Mouse (Mus musculus) telencephalon, adult 2 months (tissue): ENCODE results near the gene Lpp.

Experiments
- DNase-seq: peaks from one replicate; pipeline ENCODE4 v3.0.0-alpha.2; 2011; ENCODE audit warnings: low read depth, low spot score

Lpp gene

DNA sequence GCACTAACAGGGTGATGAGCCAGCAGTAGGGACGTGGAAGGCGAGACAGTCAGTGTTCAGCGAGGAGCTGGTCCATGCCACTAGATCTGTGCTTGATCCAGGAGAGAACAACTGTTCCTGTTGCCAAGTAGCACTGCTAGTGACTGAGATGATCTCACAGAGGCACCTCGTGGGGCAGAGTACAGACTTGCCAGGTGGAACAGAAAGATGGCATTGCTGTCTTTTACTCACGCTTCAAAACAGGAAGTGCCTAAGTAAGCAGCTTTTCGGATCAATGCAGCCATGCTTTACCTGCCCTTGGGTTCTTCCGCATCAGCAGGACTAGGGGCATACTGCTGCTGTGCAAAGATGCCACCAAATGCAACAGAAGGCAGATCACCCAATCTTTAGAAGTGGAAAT lies 467.1 kb downstream of the Lpp start:
- no peak for DNase-seq

DNA sequence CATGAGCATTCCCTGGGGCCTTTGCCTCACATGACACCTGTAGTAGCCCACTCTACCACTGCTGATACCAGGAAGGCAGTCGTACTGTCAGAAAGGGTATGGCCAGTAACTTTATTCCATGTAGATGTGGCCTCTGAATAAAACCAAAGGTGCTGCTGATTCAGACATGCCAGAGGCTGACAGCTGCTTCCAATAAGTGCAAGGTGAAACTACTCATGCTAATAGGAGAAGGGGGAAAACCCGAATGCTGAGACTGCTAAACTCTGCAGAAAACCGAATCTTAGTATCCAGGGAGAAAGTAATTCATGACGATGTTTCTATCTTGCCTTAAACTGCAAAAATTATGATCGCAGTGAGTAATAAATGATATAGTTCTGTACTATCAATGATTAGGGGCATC lies 468.1 kb downstream of the Lpp start:
- DNase-seq: no peak

GRCm38 (mm10) chr16:24874235-24874634 lies 480.9 kb downstream of the Lpp start:
- no peak for DNase-seq

- DNase-seq: no peak
Observed at GRCm38 (mm10) chr16:24875661-24876060, 482.4 kb downstream of the Lpp start.

GRCm38 (mm10) chr16:24878977-24879376 lies 485.7 kb downstream of the Lpp start:
- no peak for DNase-seq

DNA sequence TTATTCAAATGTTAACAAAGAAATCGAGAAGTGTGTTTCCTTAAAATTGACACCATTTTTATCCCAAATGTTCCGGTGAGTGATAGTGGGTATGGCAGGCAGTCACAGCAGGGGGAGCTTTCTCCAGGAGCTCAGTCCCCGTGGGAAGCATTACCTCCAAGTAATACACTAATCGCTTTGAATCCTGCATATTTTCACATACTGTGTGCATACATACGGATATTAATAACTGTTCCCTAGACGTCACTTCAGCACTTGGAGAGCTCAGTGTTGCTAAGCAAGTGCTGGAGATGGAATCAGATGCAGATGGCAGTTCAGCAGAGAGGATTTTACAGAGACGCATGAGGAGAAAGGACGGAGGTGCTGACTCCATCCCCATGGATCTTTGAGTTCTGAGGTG lies 487.4 kb downstream of the Lpp start:
- peak; percentile 62 for DNase-seq

DNA sequence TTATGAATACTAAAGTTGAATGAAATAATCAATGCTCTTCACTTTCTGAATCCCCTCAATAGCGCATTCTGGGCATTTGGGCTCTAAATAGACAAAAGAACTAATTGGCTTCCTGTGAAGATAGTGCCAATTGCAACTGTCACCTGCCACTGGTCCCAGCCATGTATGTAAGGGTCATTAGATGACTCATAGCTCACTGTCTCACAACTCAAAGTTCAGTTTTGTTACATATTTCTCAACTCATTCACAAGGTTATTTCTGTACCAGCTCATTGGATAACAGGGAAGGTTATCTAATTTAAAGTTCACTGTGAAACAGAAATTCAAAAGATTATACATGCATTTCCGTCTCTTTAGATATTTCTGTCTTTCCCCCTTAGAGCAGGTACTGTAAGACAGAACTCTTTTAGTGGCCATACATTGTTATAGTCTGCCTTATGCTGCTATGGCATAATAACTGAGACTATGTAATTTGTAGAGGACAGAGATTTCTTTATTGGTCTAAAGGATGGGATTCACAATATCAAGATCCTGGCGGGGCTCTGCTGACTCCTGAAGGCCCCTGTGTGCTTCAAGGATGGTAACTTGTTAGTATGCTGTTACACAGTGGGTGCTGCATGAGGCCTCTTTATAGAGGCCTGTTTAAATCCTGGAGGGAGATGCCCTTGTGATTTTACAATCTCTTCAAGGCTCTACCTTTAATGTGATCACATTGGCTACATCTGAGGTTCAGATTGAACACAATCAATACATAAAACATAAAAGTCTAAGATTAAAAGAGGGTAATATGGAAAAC lies 488.9 kb downstream of the Lpp start:
- no peak for DNase-seq

- no peak for DNase-seq
Observed at GRCm38 (mm10) chr16:24884017-24884416, 490.7 kb downstream of the Lpp start.

DNA sequence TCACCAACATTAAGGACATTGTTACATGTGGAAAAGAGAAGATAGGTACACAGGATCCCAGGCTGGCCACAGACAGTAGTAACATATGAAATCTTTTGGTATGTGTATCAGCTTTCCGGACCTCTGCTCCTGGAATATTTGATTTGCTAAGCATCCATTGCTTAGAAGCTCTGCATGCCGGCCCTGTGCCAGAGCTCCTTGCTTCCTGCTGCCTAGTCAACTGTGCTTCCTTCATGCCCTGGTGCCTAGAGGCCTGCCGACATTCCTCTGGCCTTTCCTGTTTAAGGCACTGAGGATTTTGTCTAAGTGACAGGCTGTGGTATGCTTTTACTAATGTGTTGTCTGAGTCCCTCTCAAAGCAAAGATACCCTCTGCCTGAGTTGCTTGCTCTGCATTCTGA lies 493.0 kb downstream of the Lpp start:
- DNase-seq: no peak

- DNase-seq: no peak
Observed at GRCm38 (mm10) chr16:24886943-24887342, 493.6 kb downstream of the Lpp start.

DNA sequence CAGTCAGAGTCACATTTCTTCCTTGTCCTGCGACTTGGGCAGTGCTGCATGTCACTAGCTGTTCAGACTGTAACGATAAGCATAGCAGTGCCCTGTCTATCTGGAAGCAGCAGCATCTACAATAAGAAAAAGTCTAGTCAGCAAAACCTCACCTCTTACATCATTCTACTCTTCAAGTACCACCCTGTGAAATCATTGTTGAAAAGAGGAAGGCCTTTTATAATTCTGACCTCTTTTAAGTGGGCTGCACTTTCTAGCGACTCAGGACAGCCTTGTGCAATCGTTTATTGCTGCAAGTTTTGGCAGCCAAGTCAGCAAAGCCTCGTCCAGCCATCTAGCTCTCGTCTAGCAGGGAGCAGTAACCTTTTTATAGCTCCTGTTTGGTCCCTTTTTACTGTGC lies 498.1 kb downstream of the Lpp start:
- DNase-seq: no peak

GRCm38 (mm10) chr16:24895160-24895559 lies 501.9 kb downstream of the Lpp start:
- no peak for DNase-seq

GRCm38 (mm10) chr16:24897641-24898040 lies 504.3 kb downstream of the Lpp start:
- no peak for DNase-seq

DNA sequence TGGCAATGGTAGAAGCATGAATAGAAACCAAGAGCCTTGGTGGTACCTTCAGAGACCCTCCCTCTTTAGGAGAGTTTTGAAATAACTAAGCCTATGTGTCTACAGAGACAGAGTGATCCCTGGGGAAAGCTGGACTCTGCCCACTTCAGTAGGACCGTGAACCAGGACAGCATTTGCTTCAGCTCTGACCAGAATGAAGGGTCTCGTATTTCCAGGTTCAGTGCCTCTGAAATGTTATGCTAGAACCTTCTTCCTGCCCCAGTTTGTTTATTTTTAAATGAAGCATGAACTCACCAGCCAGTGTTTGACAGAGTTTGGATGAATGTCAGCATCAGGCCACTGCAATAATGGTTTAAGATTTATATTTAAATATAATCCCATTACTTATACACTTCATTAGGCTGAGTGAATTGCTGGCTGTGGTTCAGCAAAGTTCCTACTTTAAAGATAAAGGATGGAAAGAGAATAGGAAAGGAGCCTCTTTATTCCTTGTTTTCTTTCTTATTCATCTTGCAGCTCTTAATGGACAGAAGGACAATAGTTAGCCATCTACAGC lies 507.0 kb downstream of the Lpp start:
- no peak for DNase-seq

DNA sequence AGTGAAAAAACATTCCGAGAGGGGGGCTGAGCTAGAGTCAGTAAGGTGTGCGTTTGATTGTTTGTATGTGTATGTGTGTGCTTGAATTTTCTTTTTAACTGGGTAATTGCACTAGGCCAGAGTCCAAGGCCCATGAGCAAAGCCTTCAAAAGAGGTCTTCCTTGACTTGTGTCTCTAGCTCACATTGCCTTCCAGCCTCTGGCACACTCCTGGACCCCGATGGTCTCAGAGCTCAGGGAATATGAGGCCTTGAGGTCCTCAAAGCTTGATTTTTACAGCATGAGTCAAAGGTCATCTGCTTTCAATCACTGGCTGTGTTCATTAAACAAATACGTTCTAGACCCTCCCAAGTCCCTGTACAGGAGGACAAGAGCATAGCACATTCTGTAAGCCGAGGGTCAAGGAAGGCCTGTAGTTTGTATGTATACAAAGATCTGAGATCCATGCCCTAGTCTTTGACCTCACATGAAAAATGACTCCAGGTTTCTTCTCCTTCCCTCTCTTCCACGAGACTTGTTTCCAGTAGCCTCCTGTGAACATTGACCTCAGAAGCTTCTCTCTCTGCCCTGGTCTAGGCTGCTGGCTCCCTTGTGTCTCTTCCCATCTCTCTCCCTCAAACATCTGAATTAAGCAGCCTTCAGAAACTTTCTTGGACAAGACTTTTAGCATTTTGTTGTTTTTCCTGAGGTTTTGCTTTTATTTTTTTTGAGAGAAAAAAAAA lies 508.0 kb downstream of the Lpp start:
- DNase-seq: no peak

- no peak for DNase-seq
Observed at GRCm38 (mm10) chr16:24902111-24902510, 508.8 kb downstream of the Lpp start.

- no peak for DNase-seq
Observed at GRCm38 (mm10) chr16:24908926-24909325, 515.6 kb downstream of the Lpp start.

DNA sequence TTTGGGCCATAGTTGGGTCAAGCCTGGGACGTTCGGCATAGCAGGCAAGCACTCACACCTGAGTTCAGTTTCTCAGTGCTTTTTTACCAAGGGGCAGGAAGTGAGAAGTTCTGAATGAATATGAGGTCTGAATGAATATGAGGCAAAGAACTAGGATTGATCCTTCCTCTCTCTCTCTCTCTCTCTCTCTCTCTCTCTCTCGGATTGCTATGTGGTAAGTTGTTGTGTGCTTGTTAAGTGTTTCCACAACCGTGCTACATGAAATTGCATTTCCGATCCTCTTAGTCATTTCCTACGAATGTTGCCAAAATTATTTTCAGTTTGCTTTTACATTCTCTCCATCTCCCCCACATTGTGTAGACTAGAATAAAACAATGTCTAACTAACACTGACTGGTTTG lies 517.0 kb downstream of the Lpp start:
- DNase-seq: no peak

- DNase-seq: no peak
Observed at GRCm38 (mm10) chr16:24910834-24911233, 517.5 kb downstream of the Lpp start.

GRCm38 (mm10) chr16:24912381-24912780 lies 519.1 kb downstream of the Lpp start:
- DNase-seq: no peak

- DNase-seq: no peak
Observed at GRCm38 (mm10) chr16:24913021-24913420, 519.7 kb downstream of the Lpp start.

GRCm38 (mm10) chr16:24913641-24914392 lies 520.5 kb downstream of the Lpp start:
- DNase-seq: no peak
